Comparison of ENCODE assay signal across 8 mouse cellular contexts in genomic region chr6:87002521-87003055, GRCm38 (mm10). TPM values are rescaled to one million over a fixed set of nuclear protein-coding genes. Genes with fewer than 3 reads are reported as not detected.
DNase-seq lines count a peak whose midpoint lies in the region; ATAC-seq and TF ChIP-seq lines count a peak whose summit lies in the region.

No protein-coding gene starts in this region.

- H3K27me3 ChIP-seq in E14TG2a.4 (ENCODE audit: insufficient read depth, low read length), result no peaks in the 10 kb centered on the region
- no peaks in the 10 kb centered on the region for H3K27me3 ChIP-seq in heart, embryonic 15.5 days
- no peaks in the 10 kb centered on the region for H3K27me3 ChIP-seq in thymus, adult 2 months (ENCODE audit: control insufficient read depth, insufficient read depth, low read length)

- TF ChIP-seq CTCF in E14TG2a.4 (conservative IDR thresholded peaks at IDR 0.05; ENCODE audit: low read length), result peak; percentile 71
- TF ChIP-seq CTCF in thymus, adult 2 months (IDR thresholded peaks at IDR 0.05; ENCODE audit: borderline replicate concordance, control insufficient read depth, extremely low read depth, insufficient read depth, low read length, poor library complexity), result peak; percentile 46; the same call in 1 of the 2 replicates

- peaks cover 15% of the 10 kb centered on the region for H3K4me1 ChIP-seq in E14TG2a.4 (replicated peaks; ENCODE audit: low read depth, low read length)
- H3K4me1 ChIP-seq in brown adipose tissue, adult 24 weeks (ENCODE audit: control insufficient read depth, insufficient read depth, insufficient read length, low read length), result no peaks in the 10 kb centered on the region
- peaks cover 10% of the 10 kb centered on the region for H3K4me1 ChIP-seq in heart, embryonic 15.5 days (replicated peaks)
- no peaks in the 10 kb centered on the region for H3K4me1 ChIP-seq in thymus, adult 2 months (replicated peaks; ENCODE audit: control insufficient read depth, insufficient read depth, low read length)

- no peak overlapping the region for H3K9ac ChIP-seq in heart, embryonic 15.5 days

- H3K4me3 ChIP-seq in E14TG2a.4 (replicated peaks; ENCODE audit: low read length), result no peak overlapping the region
- H3K4me3 ChIP-seq in brown adipose tissue, adult 24 weeks (ENCODE audit: insufficient read depth, low read depth, low read length), result peak overlapping the region; percentile 32; the same call in 1 of the 2 replicates
- no peak overlapping the region for H3K4me3 ChIP-seq in heart, embryonic 15.5 days
- no peak overlapping the region for H3K4me3 ChIP-seq in thymus, adult 2 months (ENCODE audit: control insufficient read depth, insufficient read depth, low read length)

- no peaks in the 10 kb centered on the region for H3K9me3 ChIP-seq in E14TG2a.4 (ENCODE audit: low read length)
- H3K9me3 ChIP-seq in heart, embryonic 15.5 days (replicated peaks), result no peaks in the 10 kb centered on the region

- peak; percentile 5 for DNase-seq in fat pad, adult 2 months (ENCODE audit: extremely low read depth, low read depth, low spot score)
- DNase-seq in kidney, postnatal 36 days, result peak; percentile 93 to 95
- DNase-seq in lung, adult 18-20 months, result peak; percentile 85 to 88
- peak; percentile 66 for DNase-seq in ovary, adult 18-20 months (ENCODE audit: low spot score)
- peak; percentile 76 for DNase-seq in thymus, adult 2 months

- peak; percentile 64 for ATAC-seq in heart, embryonic 15.5 days (replicated peaks; ENCODE audit: insufficient number of reproducible peaks, insufficient read depth, low FRiP score, low read depth)

- H3K4me2 ChIP-seq in heart, embryonic 15.5 days, result 0 out of 2 replicates have a peak overlapping the region, but pooled peaks have one; percentile 24

- peaks cover 5% of the 10 kb centered on the region for H3K36me3 ChIP-seq in E14TG2a.4 (ENCODE audit: insufficient read depth, low read length)
- 0 out of 2 replicates have a peak, but pooled peaks cover 2% of the 10 kb centered on the region for H3K36me3 ChIP-seq in heart, embryonic 15.5 days
- peaks cover 10% of the 10 kb centered on the region for H3K36me3 ChIP-seq in thymus, adult 2 months (ENCODE audit: control insufficient read depth, insufficient read depth, low read length)

- H3K27ac ChIP-seq in brown adipose tissue, adult 24 weeks (replicated peaks; ENCODE audit: low read depth, low read length), result no peak overlapping the region
- H3K27ac ChIP-seq in heart, embryonic 15.5 days, result peak overlapping the region; percentile 61
- no peak overlapping the region for H3K27ac ChIP-seq in thymus, adult 2 months (ENCODE audit: control insufficient read depth, insufficient read depth, low read length)

- no peak for TF ChIP-seq POLR2A in thymus, adult 2 months (IDR thresholded peaks at IDR 0.05; ENCODE audit: control insufficient read depth, extremely low read depth, insufficient read depth, low read length, poor library complexity)

- 36% methylated on average over 8 of the region's 8 CpGs for WGBS in heart, embryonic 15.5 days
- 14% methylated on average over 8 of the region's 8 CpGs for WGBS in thymus, adult 2 months

RNA-seq across cellular contexts. Expression of gene Nfu1, which starts 6.4 kb away (rescaled TPM):
- 182 and 220 TPM in 2 replicates for polyA plus RNA-seq in brown adipose tissue, adult 24 weeks (2012; ENCODE audit: insufficient read depth, insufficient read length, missing spikeins)
- 90.5 and 97.4 TPM in 2 replicates for polyA plus RNA-seq in heart, embryonic 15.5 days (2015; fragmentation: Nextera tagmentation; extraction: Ambion mirVana)
- 94.7 and 100 TPM in 2 replicates for polyA plus RNA-seq in thymus, adult 2 months (2012; rRNA removed)

RNA-seq across cellular contexts. Expression of gene Gfpt1, which starts 40.1 kb away (rescaled TPM):
- polyA plus RNA-seq in brown adipose tissue, adult 24 weeks (2012; ENCODE audit: insufficient read depth, insufficient read length, missing spikeins), result 17.7 and 32.4 TPM in 2 replicates
- 8.6 and 9.7 TPM in 2 replicates for polyA plus RNA-seq in heart, embryonic 15.5 days (2015; fragmentation: Nextera tagmentation; extraction: Ambion mirVana)
- polyA plus RNA-seq in thymus, adult 2 months (2012; rRNA removed), result 12.6 and 13.5 TPM in 2 replicates

Comparison
In these comparisons a context has a peak if more than half of its experiments do, and no peak if none do; other contexts are left out.
1. DNase-seq: peak in every context shown above with its lines; median percentile 94 in kidney, postnatal 36 days; 86 in lung, adult 18-20 months; 76 in thymus, adult 2 months; 66 in ovary, adult 18-20 months; 5 in fat pad, adult 2 months.